Mouse (Mus musculus): ENCODE data around the gene Grb2. TPM values are rescaled to one million over a fixed set of nuclear protein-coding genes. Genes with fewer than 3 reads are reported as not detected.
A peak's percentile ranks its signal among the peaks of the same experiment; 100 is the strongest.

Gene Grb2
- total RNA-seq, 2 experiments from 2014 or later = 122 to 144 TPM

DNA sequence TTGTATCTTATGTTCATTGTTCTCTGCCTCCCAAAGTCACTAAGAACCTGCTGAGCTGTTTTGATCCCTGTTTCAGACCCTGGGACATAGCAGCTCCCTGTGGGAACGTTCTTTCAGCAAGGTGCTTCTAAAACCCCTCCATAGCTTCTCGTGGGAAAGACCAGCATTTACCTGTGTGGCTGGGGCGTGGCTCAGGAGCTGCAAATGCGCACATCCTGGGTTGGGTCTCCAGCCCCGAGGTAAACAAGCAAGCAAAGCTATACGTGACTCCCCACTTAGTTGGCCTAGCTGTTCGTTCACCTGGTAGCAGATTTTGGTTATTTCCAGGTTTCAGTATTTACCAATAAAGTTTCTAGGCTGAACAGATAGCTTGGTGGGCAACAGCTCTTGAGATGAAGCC lies 76.2 kb downstream of the Grb2 start:
- intact Hi-C loops (cut with DNase I) = no loop called here
- no peak for DNase-seq

- peak; percentile 49 to 68 for DNase-seq
- intact Hi-C loops (cut with DNase I) = loop anchor here (2.0 kb wide), 1 partner anchor 183 kb away; the partner anchor contains the start of gene Tsen54
Measured at GRCm38 (mm10) chr11:115631505-115631890, 76.9 kb downstream of the Grb2 start.

DNA sequence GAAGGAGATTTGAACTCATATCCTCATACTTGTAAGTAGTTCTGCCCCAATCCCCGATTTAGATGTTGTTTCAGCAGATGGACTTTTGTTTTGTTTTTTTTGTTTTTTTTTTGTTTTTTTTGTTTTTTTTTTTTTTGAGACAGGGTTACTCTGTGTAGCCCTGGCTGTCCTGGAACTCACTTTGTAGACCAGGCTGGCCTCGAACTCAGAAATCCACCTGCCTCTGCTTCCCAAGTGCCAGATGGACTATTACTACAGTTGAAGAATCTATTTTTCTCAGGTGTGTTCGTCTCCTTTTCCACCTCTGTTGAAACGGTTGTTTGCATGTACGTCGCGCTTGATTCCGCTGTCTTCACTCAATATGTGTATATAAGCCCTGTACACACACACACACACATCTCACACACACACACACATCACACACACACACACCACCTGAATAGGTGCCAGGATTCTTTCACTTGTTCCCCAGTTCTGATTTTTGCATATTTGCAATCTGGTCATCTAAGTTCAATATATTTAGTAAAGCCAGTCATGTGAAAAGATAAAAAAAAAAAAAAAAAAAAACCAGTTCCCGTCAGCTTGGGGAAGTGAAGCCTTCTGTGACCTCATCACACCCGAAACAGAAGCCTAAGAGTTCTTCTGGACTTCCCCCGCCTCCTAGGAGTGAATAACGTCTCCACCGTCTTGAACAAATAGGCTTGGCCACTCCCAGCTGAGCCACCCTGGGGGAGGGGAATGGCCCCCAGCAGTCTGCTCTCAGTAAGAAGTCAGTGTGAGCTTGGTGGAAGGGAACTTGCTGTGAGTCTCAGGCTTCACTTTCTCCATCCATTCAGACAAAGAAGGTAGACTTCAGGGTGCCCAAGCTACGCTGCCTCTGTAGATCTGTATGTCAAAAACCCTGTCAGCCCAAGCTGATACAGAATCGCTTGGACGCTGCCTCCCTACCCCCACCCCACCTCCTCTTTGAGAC lies 77.6 kb downstream of the Grb2 start:
- intact Hi-C loops (cut with DNase I) = loop anchor here (2.0 kb wide), 1 partner anchor 184 kb away; the partner anchor contains the start of gene Tsen54
- peak; percentile 42 for DNase-seq

- no peak for DNase-seq
- intact Hi-C loops (cut with DNase I) = loop anchor here (2.0 kb wide), 1 partner anchor 185 kb away; the partner anchor contains the start of gene Tsen54
Measured at GRCm38 (mm10) chr11:115629734-115630531, 78.5 kb downstream of the Grb2 start.

- intact Hi-C loops (cut with DNase I) = no loop called here
- DNase-seq = no peak
Measured at GRCm38 (mm10) chr11:115628465-115629101, 79.8 kb downstream of the Grb2 start.

- DNase-seq = peak; percentile 99 to 100
Measured at GRCm38 (mm10) chr11:115627705-115628464, 80.5 kb downstream of the Grb2 start, which contains the start of gene Slc25a19. Slc25a19 (minus strand) TSS chr11:115628295.

DNA sequence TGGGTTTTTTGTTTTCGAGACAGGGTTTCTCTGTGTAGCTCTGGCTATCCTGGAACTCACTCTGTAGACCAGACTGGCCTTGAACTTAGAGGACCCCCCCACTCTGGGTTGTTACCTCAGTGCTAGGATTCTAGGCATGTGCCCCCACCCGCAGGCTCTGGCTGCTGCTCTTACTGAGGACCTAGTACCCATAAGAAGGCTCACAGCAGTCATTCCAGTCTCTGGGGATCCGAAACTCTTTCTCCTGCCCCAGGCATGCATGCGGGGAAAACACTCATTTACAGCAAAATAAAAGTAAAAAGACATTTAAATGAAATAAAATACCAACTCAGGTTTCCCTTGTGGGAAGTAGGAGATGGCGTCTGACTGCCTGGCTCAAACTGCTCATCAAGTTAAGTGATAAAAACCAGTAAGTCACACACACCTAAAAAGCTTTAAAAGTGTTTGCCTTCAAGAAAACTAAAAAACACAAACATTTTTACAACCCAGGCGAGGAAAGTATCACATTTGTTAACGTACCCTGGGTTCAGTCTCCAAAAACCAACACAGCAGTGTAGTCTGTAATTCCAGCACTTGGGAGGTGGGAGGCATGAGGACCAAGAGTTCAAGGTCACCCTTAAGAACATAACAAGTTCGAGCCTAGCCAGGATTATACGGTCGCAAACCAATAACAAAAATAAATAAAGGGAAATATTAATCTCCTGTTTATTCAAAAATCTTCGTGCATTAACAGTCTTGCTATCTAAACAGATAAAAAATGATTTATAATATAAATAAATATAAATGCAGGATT lies 81.4 kb downstream of the Grb2 start:
- DNase-seq = no peak
- intact Hi-C loops (cut with DNase I) = no loop called here

More at GRCm38 (mm10) chr11:115627705-115628464, 80.5 kb downstream of the Grb2 start, which contains the start of gene Slc25a19:
- intact Hi-C loops (cut with DNase I) = no loop called here

DNA sequence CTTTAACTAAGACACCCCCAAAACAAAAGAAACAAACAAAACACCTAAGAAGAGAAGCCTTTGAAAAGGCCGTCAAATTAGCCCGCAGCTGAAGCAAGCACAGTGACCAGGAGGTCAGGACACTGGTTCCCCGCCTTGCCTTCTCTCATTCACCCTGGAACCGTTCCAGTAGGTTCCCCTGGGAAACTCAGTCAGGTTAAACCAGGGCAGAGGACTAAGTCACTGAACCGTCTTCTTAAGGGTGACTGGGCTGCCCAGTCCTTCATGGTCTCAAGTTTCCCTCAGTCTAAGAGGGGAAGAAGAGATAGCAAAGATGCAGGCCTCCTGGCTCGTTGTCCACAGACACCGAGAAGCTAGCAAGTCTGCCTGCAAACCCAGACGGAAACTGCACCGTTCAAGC lies 82.5 kb downstream of the Grb2 start:
- intact Hi-C loops (cut with DNase I) = no loop called here

DNA sequence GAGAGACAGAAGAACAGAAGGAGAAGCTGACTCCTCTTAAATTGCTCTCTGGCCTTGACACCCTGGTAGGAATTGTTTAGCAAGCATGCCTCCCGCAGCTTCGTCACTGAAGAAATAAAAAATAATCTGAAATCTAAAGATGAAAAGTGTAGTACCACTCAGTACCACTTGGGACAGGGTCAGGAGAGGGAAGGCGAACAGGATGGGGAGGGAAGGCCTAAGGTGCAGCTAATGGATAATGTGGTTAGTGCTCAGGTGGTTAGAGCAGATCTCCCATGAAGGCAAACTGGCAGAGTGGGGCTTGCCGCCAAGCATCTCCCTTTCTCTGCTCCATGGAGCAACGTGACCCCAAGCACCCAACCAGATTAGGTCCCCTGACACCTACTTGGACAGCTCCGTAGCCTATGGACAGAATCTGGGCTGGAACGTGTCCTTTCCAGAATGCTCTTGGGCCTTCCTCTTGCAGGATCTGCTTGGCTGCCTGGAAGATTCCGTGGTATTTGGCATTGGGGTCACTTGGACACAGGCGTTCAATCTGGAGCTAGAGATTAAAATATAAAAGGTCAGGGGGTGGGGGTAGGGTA lies 84.8 kb downstream of the Grb2 start:
- intact Hi-C loops (cut with DNase I) = no loop called here
- no peak for DNase-seq

More for the DNA sequence above, 82.5 kb downstream of the Grb2 start:
- DNase-seq = no peak

DNA sequence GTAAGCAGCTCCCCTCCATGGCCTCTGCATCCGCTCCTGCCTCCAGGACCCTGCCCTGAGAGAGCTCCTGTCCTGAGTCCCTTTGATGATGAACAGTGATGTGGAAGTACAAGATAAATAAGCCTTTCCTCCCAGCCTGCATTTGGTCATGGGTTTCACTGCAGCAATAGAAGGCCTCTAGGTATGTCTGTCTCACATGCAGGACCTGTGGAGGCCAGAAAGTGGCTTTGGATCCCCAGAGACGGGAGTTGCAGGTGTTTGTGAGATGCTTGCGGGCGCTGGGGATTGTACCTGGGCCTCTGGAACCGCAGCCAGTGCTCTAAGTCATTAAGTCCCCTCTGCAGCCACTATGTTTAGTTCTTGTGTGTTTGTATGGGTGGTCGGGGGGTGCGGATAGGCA lies 88.4 kb downstream of the Grb2 start:
- intact Hi-C loops (cut with DNase I) = no loop called here
- no peak for DNase-seq

DNA sequence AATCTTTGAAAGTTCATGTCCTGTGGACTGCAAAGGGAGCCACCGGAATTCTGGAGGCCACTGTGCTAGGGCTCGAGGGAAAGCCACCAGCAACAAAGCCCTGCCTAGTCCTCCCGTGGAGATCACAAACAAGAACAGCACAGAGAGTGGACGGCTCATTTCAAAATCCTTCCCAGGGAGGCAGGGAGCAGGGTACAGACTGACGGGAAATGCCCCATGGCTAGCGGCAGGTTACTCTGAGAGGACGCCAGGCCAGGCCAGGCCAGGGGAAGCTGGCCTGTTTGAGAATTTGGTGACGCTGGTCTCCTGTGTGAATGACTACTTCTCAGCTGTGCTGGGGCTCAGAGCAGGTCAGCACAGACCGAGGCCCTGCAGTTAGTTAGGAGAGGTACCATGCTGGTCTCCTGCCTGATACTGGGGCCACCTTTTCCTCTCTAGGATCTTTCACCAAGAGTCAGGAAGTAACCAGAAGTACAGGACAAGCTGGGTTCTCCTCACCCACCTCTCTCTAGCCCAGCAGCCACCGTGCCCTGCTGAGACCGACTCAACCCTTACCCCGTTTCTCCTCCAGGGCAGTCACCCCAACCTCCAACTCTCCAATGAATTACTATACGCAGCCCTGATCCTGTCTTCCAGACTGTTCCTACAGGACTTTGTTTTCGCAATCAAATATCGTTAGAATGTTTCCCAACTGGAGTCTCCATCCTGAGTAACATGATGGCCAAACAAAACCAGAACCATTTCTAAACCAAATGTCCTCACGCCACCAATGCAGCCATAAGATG lies 89.5 kb downstream of the Grb2 start:
- no peak for DNase-seq
- intact Hi-C loops (cut with DNase I) = no loop called here

GRCm38 (mm10) chr11:115618001-115618400 lies 90.4 kb downstream of the Grb2 start:
- intact Hi-C loops (cut with DNase I) = no loop called here
- DNase-seq = no peak

DNA sequence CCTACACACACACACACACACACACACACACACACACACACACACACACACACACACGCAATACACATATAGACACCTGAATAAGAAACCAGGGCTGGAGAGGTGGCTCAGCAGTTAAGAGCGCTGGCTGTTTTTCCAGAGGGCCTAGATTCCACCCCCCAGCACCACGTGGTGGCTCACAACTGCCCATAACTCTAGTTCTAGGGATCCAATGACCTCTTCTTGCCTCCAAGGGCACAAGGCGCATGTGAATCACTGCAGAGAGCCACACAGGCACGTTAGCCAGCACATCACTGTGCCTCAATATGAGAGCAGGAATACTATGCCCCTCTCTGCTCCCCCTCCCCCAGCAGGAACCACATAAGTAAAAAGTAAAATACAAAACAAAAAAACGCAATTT lies 91.5 kb downstream of the Grb2 start:
- no peak for DNase-seq
- intact Hi-C loops (cut with DNase I) = no loop called here

- intact Hi-C loops (cut with DNase I) = no loop called here
Measured at GRCm38 (mm10) chr11:115616371-115616770, 92.0 kb downstream of the Grb2 start.

DNA sequence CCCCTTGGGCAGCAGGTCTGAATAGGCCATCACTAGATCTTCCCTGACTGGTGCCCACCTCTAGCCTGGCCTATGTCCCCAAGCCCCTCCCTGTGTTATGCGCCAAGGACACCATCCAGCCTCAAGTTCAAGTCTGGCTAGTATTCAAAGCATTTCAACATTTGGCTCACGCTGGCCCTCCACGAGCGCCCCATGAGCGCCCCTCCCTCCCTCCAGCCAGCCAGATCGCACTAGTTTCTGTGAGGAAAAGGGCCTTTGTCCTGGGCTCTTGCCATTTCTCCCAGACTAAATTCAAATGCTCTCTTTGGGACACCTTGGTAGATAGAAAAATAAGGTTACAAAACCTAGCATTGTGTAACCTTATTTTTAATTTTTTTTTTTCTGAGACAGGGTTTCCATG lies 92.5 kb downstream of the Grb2 start:
- intact Hi-C loops (cut with DNase I) = no loop called here
- DNase-seq = peak in 1 of 2 experiments; percentile 33

More at GRCm38 (mm10) chr11:115616371-115616770, 92.0 kb downstream of the Grb2 start:
- no peak for DNase-seq

- intact Hi-C loops (cut with DNase I) = no loop called here
- DNase-seq = peak; percentile 58 to 59
Measured at GRCm38 (mm10) chr11:115615108-115615825, 93.1 kb downstream of the Grb2 start.

Data from heart, postnatal 10 days (tissue).